Mouse (Mus musculus): ENCODE data around the gene Hes7. TPM values are rescaled to one million over a fixed set of nuclear protein-coding genes. Genes with fewer than 3 reads are reported as not detected.

The Hes7 gene
- polyA plus RNA-seq, 1 experiment = 1.1 TPM

DNA sequence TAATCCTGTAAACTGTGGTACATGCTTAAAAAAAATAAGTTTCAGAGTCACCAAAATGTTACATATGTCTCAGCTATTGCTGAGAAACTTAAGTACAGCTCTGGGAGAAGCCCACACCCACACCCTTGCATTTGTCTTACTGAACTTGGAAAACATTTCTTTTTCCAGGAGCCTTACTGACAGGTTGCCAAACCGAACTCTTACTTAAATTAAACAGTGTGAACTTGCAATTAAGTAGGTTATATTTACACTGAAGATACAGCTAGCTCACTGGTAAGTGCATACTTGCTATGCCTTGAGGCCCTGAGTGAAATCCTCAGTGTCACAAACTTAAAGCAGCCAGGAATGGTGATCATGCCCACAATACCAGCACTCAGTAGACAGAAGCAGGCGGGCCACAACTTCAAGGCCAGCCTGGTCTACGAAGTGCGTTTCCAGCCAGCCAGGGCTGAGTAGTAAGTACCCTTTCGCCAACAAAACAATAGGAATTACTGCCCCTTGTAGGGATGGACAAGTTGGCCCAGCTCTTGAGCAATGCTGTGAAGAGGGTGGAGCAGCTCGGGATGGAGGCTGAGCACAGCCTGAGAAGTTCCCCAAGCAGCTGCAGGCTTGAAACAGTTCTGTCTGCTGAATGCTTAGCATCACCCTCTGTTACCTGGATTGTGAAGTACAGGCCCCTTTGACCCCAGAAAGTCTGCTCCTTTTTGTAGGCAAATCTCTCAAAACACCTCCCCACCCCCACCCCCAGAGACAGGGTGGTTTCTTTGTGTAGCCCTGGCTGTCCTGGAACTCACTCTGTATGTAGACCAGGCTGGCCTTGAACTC lies 46.0 kb upstream of the Hes7 start:
- no peak for TF ChIP-seq POLR2A (IDR thresholded peaks at IDR 0.05; ENCODE audit: control insufficient read depth, extremely low read depth, insufficient read depth, low read length, poor library complexity)
- no peak for TF ChIP-seq CTCF (IDR thresholded peaks at IDR 0.05; ENCODE audit: borderline replicate concordance, control insufficient read depth, extremely low read depth, insufficient read depth, low read length, poor library complexity)
- H3K36me3 ChIP-seq (ENCODE audit: control insufficient read depth, insufficient read depth, low read length) = no peaks in the 10 kb centered on the region
- no peak overlapping the region for H3K27ac ChIP-seq (ENCODE audit: control insufficient read depth, insufficient read depth, low read length)
- no peak for DNase-seq
- peaks cover 20% of the 10 kb centered on the region for H3K4me1 ChIP-seq (replicated peaks; ENCODE audit: control insufficient read depth, insufficient read depth, low read length)
- H3K4me3 ChIP-seq (ENCODE audit: control insufficient read depth, insufficient read depth, low read length) = no peak overlapping the region
- 83% methylated on average over 6 of the region's 6 CpGs for WGBS
- no peaks in the 10 kb centered on the region for H3K27me3 ChIP-seq (ENCODE audit: control insufficient read depth, insufficient read depth, low read length)

GRCm38 (mm10) chr11:69074776-69075069 lies 45.5 kb upstream of the Hes7 start:
- DNase-seq = no peak
- no peak overlapping the region for H3K27ac ChIP-seq (ENCODE audit: control insufficient read depth, insufficient read depth, low read length)
- no peaks in the 10 kb centered on the region for H3K27me3 ChIP-seq (ENCODE audit: control insufficient read depth, insufficient read depth, low read length)
- H3K4me1 ChIP-seq (replicated peaks; ENCODE audit: control insufficient read depth, insufficient read depth, low read length) = peaks cover 20% of the 10 kb centered on the region
- H3K36me3 ChIP-seq (ENCODE audit: control insufficient read depth, insufficient read depth, low read length) = no peaks in the 10 kb centered on the region
- no peak overlapping the region for H3K4me3 ChIP-seq (ENCODE audit: control insufficient read depth, insufficient read depth, low read length)
- WGBS = 81% methylated on average over 2 of the region's 2 CpGs
- TF ChIP-seq CTCF (IDR thresholded peaks at IDR 0.05; ENCODE audit: borderline replicate concordance, control insufficient read depth, extremely low read depth, insufficient read depth, low read length, poor library complexity) (no peak), POLR2A (IDR thresholded peaks at IDR 0.05; ENCODE audit: control insufficient read depth, extremely low read depth, insufficient read depth, low read length, poor library complexity) (no peak)

GRCm38 (mm10) chr11:69075764-69076479 lies 44.3 kb upstream of the Hes7 start:
- H3K4me1 ChIP-seq (replicated peaks; ENCODE audit: control insufficient read depth, insufficient read depth, low read length) = peaks cover 15% of the 10 kb centered on the region
- TF ChIP-seq CTCF (IDR thresholded peaks at IDR 0.05; ENCODE audit: borderline replicate concordance, control insufficient read depth, extremely low read depth, insufficient read depth, low read length, poor library complexity) (no peak), POLR2A (IDR thresholded peaks at IDR 0.05; ENCODE audit: control insufficient read depth, extremely low read depth, insufficient read depth, low read length, poor library complexity) (no peak)
- H3K27me3 ChIP-seq (ENCODE audit: control insufficient read depth, insufficient read depth, low read length) = no peaks in the 10 kb centered on the region
- no peaks in the 10 kb centered on the region for H3K36me3 ChIP-seq (ENCODE audit: control insufficient read depth, insufficient read depth, low read length)
- no peak overlapping the region for H3K27ac ChIP-seq (ENCODE audit: control insufficient read depth, insufficient read depth, low read length)
- no peak overlapping the region for H3K4me3 ChIP-seq (ENCODE audit: control insufficient read depth, insufficient read depth, low read length)
- DNase-seq = no peak
- 82% methylated on average over 9 of the region's 9 CpGs for WGBS

DNA sequence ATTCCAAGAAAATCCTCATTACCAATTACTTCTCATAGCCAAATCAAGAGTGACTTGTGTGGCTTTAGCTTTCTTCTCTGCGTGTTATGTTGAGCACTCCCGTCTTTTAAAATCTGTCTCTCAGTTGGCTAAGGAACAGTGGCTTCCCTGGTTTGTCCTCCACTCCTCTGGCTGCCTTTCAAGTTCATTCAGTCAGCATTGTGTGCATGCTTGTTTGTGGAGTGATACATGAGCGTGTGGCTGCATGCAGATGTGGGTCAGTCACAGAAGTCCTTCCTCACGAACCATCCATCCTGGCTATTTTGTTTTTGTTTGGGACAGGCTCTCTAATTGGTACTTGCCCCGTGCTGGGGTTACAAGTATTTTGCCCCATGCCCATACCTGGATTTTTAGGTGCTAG lies 43.6 kb upstream of the Hes7 start:
- 89% methylated on average over 5 of the region's 5 CpGs for WGBS
- TF ChIP-seq CTCF (IDR thresholded peaks at IDR 0.05; ENCODE audit: borderline replicate concordance, control insufficient read depth, extremely low read depth, insufficient read depth, low read length, poor library complexity) (no peak), POLR2A (IDR thresholded peaks at IDR 0.05; ENCODE audit: control insufficient read depth, extremely low read depth, insufficient read depth, low read length, poor library complexity) (no peak)
- H3K27ac ChIP-seq (ENCODE audit: control insufficient read depth, insufficient read depth, low read length) = no peak overlapping the region
- H3K27me3 ChIP-seq (ENCODE audit: control insufficient read depth, insufficient read depth, low read length) = no peaks in the 10 kb centered on the region
- DNase-seq = no peak
- no peak overlapping the region for H3K4me3 ChIP-seq (ENCODE audit: control insufficient read depth, insufficient read depth, low read length)
- H3K36me3 ChIP-seq (ENCODE audit: control insufficient read depth, insufficient read depth, low read length) = no peaks in the 10 kb centered on the region
- peaks cover 11% of the 10 kb centered on the region for H3K4me1 ChIP-seq (replicated peaks; ENCODE audit: control insufficient read depth, insufficient read depth, low read length)

GRCm38 (mm10) chr11:69077316-69077715 lies 42.9 kb upstream of the Hes7 start:
- 97% methylated on average over 9 of the region's 9 CpGs for WGBS
- H3K4me3 ChIP-seq (ENCODE audit: control insufficient read depth, insufficient read depth, low read length) = no peak overlapping the region
- no peaks in the 10 kb centered on the region for H3K36me3 ChIP-seq (ENCODE audit: control insufficient read depth, insufficient read depth, low read length)
- peaks cover 9% of the 10 kb centered on the region for H3K4me1 ChIP-seq (replicated peaks; ENCODE audit: control insufficient read depth, insufficient read depth, low read length)
- no peaks in the 10 kb centered on the region for H3K27me3 ChIP-seq (ENCODE audit: control insufficient read depth, insufficient read depth, low read length)
- no peak for DNase-seq
- no peak overlapping the region for H3K27ac ChIP-seq (ENCODE audit: control insufficient read depth, insufficient read depth, low read length)
- no peak for TF ChIP-seq POLR2A (IDR thresholded peaks at IDR 0.05; ENCODE audit: control insufficient read depth, extremely low read depth, insufficient read depth, low read length, poor library complexity)
- TF ChIP-seq CTCF (IDR thresholded peaks at IDR 0.05; ENCODE audit: borderline replicate concordance, control insufficient read depth, extremely low read depth, insufficient read depth, low read length, poor library complexity) = no peak

DNA sequence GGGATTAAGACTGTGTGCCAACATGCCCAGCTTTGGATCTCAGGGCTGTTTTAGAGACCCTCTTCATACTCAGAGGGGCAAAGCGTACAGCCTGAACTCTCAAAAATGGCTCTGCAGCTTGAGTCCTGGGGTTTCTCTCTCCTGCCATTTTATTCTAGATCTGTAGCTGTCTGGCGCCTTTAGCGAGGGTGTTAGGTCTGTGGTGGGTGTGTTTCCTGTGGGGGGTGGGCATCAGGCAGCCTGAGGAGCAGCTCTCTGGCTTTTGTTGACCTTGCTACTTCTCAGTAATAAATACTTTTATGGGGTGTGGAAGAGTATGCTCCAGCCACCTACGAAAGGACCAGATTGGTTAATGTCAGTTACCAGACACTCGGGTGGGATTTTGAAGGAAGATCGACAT lies 42.2 kb upstream of the Hes7 start:
- no peak for DNase-seq
- no peak overlapping the region for H3K4me3 ChIP-seq (ENCODE audit: control insufficient read depth, insufficient read depth, low read length)
- H3K36me3 ChIP-seq (ENCODE audit: control insufficient read depth, insufficient read depth, low read length) = no peaks in the 10 kb centered on the region
- WGBS = 84% methylated on average over 6 of the region's 6 CpGs
- H3K4me1 ChIP-seq (replicated peaks; ENCODE audit: control insufficient read depth, insufficient read depth, low read length) = peaks cover 4% of the 10 kb centered on the region; the same call in 1 of the 2 replicates
- TF ChIP-seq POLR2A (IDR thresholded peaks at IDR 0.05; ENCODE audit: control insufficient read depth, extremely low read depth, insufficient read depth, low read length, poor library complexity) (no peak), CTCF (IDR thresholded peaks at IDR 0.05; ENCODE audit: borderline replicate concordance, control insufficient read depth, extremely low read depth, insufficient read depth, low read length, poor library complexity) (no peak)
- H3K27me3 ChIP-seq (ENCODE audit: control insufficient read depth, insufficient read depth, low read length) = no peaks in the 10 kb centered on the region
- no peak overlapping the region for H3K27ac ChIP-seq (ENCODE audit: control insufficient read depth, insufficient read depth, low read length)

All from thymus, adult 2 months (tissue).